Mouse (Mus musculus) c-Kit-positive CD71-positive TER-119-negative erythroid progenitor cells, embryonic 14.5 days (primary cell): Measurements from ENCODE around the gene Slc46a3.
"Not testable (repeated sequence)": the region's sequence is repeated elsewhere in the genome, so short reads cannot be mapped to it uniquely, and the experiment has no call there.

Experiments
- DNase-seq: peaks from one replicate; pipeline ENCODE4 v3.0.0-alpha.2; 2013; ENCODE audit warnings: low read depth

Gene Slc46a3

GRCm38 (mm10) chr5:147894455-147895076 lies at the start of gene Slc46a3:
Gene Slc46a3, minus strand, starts transcription at chr5:147894815.
- DNase-seq: peak; percentile 93

GRCm38 (mm10) chr5:147939226-147939625 lies 44.6 kb upstream of the Slc46a3 start:
- no peak for DNase-seq

- DNase-seq: no peak
Observed at GRCm38 (mm10) chr5:147935096-147935495, 40.5 kb upstream of the Slc46a3 start.

- DNase-seq: no peak
Observed at GRCm38 (mm10) chr5:147928668-147929497, 34.3 kb upstream of the Slc46a3 start.

GRCm38 (mm10) chr5:147925935-147926604 lies 31.5 kb upstream of the Slc46a3 start:
- no peak for DNase-seq

GRCm38 (mm10) chr5:147924621-147925020 lies 30.0 kb upstream of the Slc46a3 start:
- DNase-seq: no peak

GRCm38 (mm10) chr5:147918044-147918846 lies 23.6 kb upstream of the Slc46a3 start:
- no peak for DNase-seq

- no peak for DNase-seq
Observed at GRCm38 (mm10) chr5:147916171-147916570, 21.6 kb upstream of the Slc46a3 start.

GRCm38 (mm10) chr5:147915038-147915566 lies 20.5 kb upstream of the Slc46a3 start:
- DNase-seq: no peak

- DNase-seq: no peak
Observed at GRCm38 (mm10) chr5:147913241-147913842, 18.7 kb upstream of the Slc46a3 start.

- DNase-seq: no peak
Observed at GRCm38 (mm10) chr5:147911744-147912143, 17.1 kb upstream of the Slc46a3 start.

- no peak for DNase-seq
Observed at GRCm38 (mm10) chr5:147910807-147911509, 16.3 kb upstream of the Slc46a3 start.

GRCm38 (mm10) chr5:147907851-147908250 lies 13.2 kb upstream of the Slc46a3 start:
- DNase-seq: no peak

GRCm38 (mm10) chr5:147907144-147907543 lies 12.5 kb upstream of the Slc46a3 start:
- DNase-seq: no peak

- no peak for DNase-seq
Observed at GRCm38 (mm10) chr5:147903166-147903565, 8.6 kb upstream of the Slc46a3 start.

- DNase-seq: no peak
Observed at GRCm38 (mm10) chr5:147902008-147902757, 7.6 kb upstream of the Slc46a3 start.

- DNase-seq: no peak
Observed at GRCm38 (mm10) chr5:147898968-147899549, 4.4 kb upstream of the Slc46a3 start.

GRCm38 (mm10) chr5:147898254-147898653 lies 3.6 kb upstream of the Slc46a3 start:
- DNase-seq: no peak

- not testable (repeated sequence) for DNase-seq
Observed at GRCm38 (mm10) chr5:147896501-147896900, 1.9 kb upstream of the Slc46a3 start.
